Mouse (Mus musculus) T-cell, adult 66 days (primary cell): ENCODE results near the gene Vmn1r232. TPM values are rescaled to one million over a fixed set of nuclear protein-coding genes. Genes with fewer than 3 reads are reported as not detected.

Experiments used
- total RNA-seq, 2 experiments: library from RNA; stranded (reverse); gene quantifications; 3 replicates in 1 of 2; 4 replicates in 1 of 2; pipeline ENCODE4 v1.2.4; 2023

The Vmn1r232 gene
- total RNA-seq = not detected

GRCm38 (mm10) chr17:20919614-20920013 is at the start of gene Vmn1r232:
Gene Vmn1r232, minus strand, starts transcription at chr17:20919714.

DNA sequence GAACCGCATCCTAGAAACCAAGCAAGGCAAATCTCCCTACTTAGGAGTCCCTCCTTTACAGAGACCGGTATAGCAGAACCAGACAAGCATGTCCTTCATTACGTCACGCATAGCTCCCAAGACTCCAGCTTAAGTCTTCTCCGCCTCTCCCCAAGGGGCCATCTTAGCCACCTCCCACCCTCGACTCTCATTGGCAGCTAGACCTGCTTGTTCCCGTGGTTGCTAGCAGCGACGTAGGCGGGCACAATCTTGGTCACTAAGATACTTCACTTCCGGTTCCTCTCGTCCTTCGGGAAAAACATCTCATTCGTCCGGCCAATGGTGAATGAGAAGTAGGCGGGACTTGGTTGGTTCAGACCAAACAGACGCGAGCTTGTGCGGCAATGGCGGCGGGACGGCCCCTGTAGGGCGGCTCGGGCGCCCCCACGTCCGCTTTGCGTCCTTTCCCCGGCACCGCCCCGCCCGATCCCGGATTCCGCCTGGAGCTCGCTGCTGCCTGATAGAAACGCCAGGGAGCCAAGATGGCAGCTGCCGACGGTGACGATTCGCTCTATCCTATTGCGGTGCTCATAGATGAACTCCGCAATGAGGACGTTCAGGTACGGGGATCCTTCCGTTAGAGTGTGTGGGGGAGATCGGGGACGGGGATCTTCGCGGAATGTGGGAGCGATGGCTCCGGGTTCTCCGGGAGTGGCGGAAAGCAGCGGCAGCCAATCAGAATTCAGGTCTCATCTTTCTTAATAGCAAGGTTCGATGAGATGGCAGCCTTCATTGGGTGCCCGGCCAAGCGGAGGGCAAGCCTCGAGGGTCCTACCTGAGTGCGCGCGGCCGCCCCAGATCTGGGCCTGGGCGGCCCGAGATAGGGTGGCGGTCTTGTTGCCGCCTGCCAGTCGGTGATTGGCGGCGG is 25.7 kb upstream of the Vmn1r232 start, which contains the start of gene Ppp2r1a:
Ppp2r1a (plus strand) TSS at position 327 of the 907 bp plus-strand sequence.

DNA sequence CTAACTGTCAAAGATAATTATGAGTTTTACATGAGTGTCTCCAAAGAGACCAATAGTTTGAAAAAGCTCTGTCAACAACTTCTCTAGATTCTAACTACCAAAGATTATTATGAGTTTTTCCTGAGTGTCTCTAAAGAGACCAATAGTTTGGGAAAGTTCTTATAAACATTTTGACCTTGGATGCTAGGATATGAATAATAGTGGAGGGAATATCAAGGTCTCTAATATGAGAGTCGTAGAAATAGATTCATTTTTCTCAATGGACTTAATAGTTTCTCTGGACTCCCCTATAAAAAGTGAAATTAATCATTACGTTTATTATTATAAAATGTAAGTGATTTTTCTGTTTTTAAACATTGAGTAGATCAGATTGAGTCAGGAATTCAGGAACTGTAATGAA is 14.5 kb downstream of the Vmn1r232 start, which contains the start of gene Vmn1r231:
Vmn1r231 (minus strand) TSS at position 101 of the 400 bp plus-strand sequence.

Other genes starting within 250 kb of the Vmn1r232 start
- gene Vmn1r226, start 236.9 kb downstream of the Vmn1r232 start, total RNA-seq = not detected
- gene Vmn1r227, start 189.9 kb downstream of the Vmn1r232 start, total RNA-seq = not detected
- not detected for gene Vmn1r228, start 133.6 kb downstream of the Vmn1r232 start, total RNA-seq
- gene Vmn1r229, start 108.2 kb downstream of the Vmn1r232 start, total RNA-seq = under 1 TPM in 1 of 2 experiments, not detected in 1; 0.09 TPM
- gene Vmn1r230, start 79.3 kb downstream of the Vmn1r232 start, total RNA-seq = not detected
- not detected for gene Vmn1r231, start 14.6 kb downstream of the Vmn1r232 start, total RNA-seq
- gene Ppp2r1a, start 25.6 kb upstream of the Vmn1r232 start, total RNA-seq = 100 to 1,000 TPM; 267 to 303 TPM
- not detected for gene Vmn1r233, start 76.8 kb upstream of the Vmn1r232 start, total RNA-seq
- gene Zfp160, start 89.2 kb upstream of the Vmn1r232 start, total RNA-seq = 10 to 100 TPM; 10.7 to 14.4 TPM